Mouse (Mus musculus) megakaryocyte-erythroid progenitor cell, adult 5 weeks (primary cell): ENCODE measurements around the gene Usp17le. TPM values are rescaled to one million over a fixed set of nuclear protein-coding genes. Genes with fewer than 3 reads are reported as not detected.

Experiments
- polyA plus RNA-seq: library from polyadenylated mRNA; stranded (reverse); fragments of >175 nt; gene quantifications from 2 replicates; pipeline ENCODE4 v1.2.3, GENCODE M21; 2012

Gene Usp17le
- polyA plus RNA-seq: not detected in 2 replicates

GRCm38 (mm10) chr7:104777370-104777769 is at the start of gene Usp17le:
Gene Usp17le (minus strand): TSS chr7:104777470.

Other genes with a start within 250 kb of the Usp17le start
- gene Olfr651, start 227.3 kb downstream of the Usp17le start, polyA plus RNA-seq: not detected in 2 replicates
- gene Olfr652, start 216.6 kb downstream of the Usp17le start, polyA plus RNA-seq: not detected in 2 replicates
- gene Olfr653, start 200.2 kb downstream of the Usp17le start, polyA plus RNA-seq: not detected in 2 replicates
- gene Olfr654, start 190.4 kb downstream of the Usp17le start, polyA plus RNA-seq: not detected in 2 replicates
- gene Olfr655, start 175.7 kb downstream of the Usp17le start, polyA plus RNA-seq: not detected in 2 replicates
- not detected in 2 replicates for gene Olfr656, start 163.5 kb downstream of the Usp17le start, polyA plus RNA-seq
- not detected in 2 replicates for gene Olfr657, start 152.7 kb downstream of the Usp17le start, polyA plus RNA-seq
- gene Olfr658, start 130.2 kb downstream of the Usp17le start, polyA plus RNA-seq: not detected in 2 replicates
- 0.01 TPM in 1 of 2 replicates, not detected in the other for gene Olfr659, start 110.7 kb downstream of the Usp17le start, polyA plus RNA-seq
- not detected in 2 replicates for gene Olfr661, start 91.0 kb downstream of the Usp17le start, polyA plus RNA-seq
- not detected in 2 replicates for gene Usp17lb, start 65.1 kb upstream of the Usp17le start, polyA plus RNA-seq
- 0.03 and 0.09 TPM in 2 replicates for gene Usp17la, start 79.5 kb upstream of the Usp17le start, polyA plus RNA-seq
- not detected in 2 replicates for gene Olfr665, start 100.6 kb upstream of the Usp17le start, polyA plus RNA-seq
- gene Olfr666, start 118.5 kb upstream of the Usp17le start, polyA plus RNA-seq: not detected in 2 replicates
- gene Olfr667, start 144.0 kb upstream of the Usp17le start, polyA plus RNA-seq: not detected in 2 replicates
- gene Olfr668, start 150.6 kb upstream of the Usp17le start, polyA plus RNA-seq: not detected in 2 replicates
- gene Olfr669, start 156.8 kb upstream of the Usp17le start, polyA plus RNA-seq: not detected in 2 replicates
- gene Olfr670, start 185.2 kb upstream of the Usp17le start, polyA plus RNA-seq: not detected in 2 replicates
- gene Olfr671, start 201.7 kb upstream of the Usp17le start, polyA plus RNA-seq: 0.02 TPM in 1 of 2 replicates, not detected in the other
- gene Olfr672, start 224.6 kb upstream of the Usp17le start, polyA plus RNA-seq: not detected in 2 replicates